Mouse (Mus musculus) embryonic facial prominence, embryonic 15.5 days (tissue): Measurements from ENCODE around the gene Sco2. TPM values are rescaled to one million over a fixed set of nuclear protein-coding genes. Genes with fewer than 3 reads are reported as not detected.

Experiments
- ATAC-seq: fragments of 200-750 bp; cut with Nextera tagmentation; 2 replicates; pipeline ENCODE4 v1.8.0; 2017; ENCODE audit warnings: low read depth, moderate TSS enrichment; ENCODE audit not compliant: insufficient number of reproducible peaks, low FRiP score, low TSS enrichment
- H3K27ac ChIP-seq: fragments of 300-500 bp; sonication (generic); replicated peaks from 2 replicates; pipeline ENCODE4 v1.5.1; 2015; ENCODE audit warnings: mild to moderate bottlenecking, inconsistent platforms
- H3K27me3 ChIP-seq: fragments of 300-500 bp; sonication (generic); 2 replicates; pipeline ENCODE4 v1.6.1; 2015; ENCODE audit warnings: inconsistent platforms
- H3K36me3 ChIP-seq: fragments of 300-500 bp; sonication (generic); 2 replicates; pipeline ENCODE4 v1.6.1; 2015; ENCODE audit warnings: mild to moderate bottlenecking, inconsistent platforms
- H3K4me1 ChIP-seq: fragments of 300-500 bp; sonication (generic); 2 replicates; pipeline ENCODE4 v1.6.1; 2015; ENCODE audit warnings: inconsistent platforms
- H3K4me2 ChIP-seq: fragments of 300-500 bp; sonication (generic); replicated peaks from 2 replicates; pipeline ENCODE4 v1.6.1; 2015; ENCODE audit warnings: mild to moderate bottlenecking, inconsistent platforms
- H3K4me3 ChIP-seq: fragments of 300-500 bp; sonication (generic); replicated peaks from 2 replicates; pipeline ENCODE4 v1.5.1; 2015; ENCODE audit warnings: mild to moderate bottlenecking, inconsistent platforms
- H3K9ac ChIP-seq: fragments of 300-500 bp; sonication (generic); 2 replicates; pipeline ENCODE4 v1.6.1; 2015; ENCODE audit warnings: inconsistent platforms
- H3K9me3 ChIP-seq: fragments of 300-500 bp; sonication (generic); replicated peaks from 2 replicates; pipeline ENCODE4 v1.6.1; 2016; ENCODE audit warnings: inconsistent platforms
- WGBS: fragments of 180-500 bp; shearing (Covaris S2); methylation state at CpG from one replicate; pipeline ENCODE4 v1.1.7; 2015; 5-methylcytosine and 5-hydroxymethylcytosine counted together
- polyA plus RNA-seq: library from polyadenylated mRNA; unstranded; fragments of >200 nt; fragmentation: Nextera tagmentation; extraction: Ambion mirVana; gene quantifications from 2 replicates; pipeline ENCODE4 v1.2.1, GENCODE M21; 2015

Sco2 gene
- polyA plus RNA-seq, result 4.9 and 6.9 TPM in 2 replicates

DNA sequence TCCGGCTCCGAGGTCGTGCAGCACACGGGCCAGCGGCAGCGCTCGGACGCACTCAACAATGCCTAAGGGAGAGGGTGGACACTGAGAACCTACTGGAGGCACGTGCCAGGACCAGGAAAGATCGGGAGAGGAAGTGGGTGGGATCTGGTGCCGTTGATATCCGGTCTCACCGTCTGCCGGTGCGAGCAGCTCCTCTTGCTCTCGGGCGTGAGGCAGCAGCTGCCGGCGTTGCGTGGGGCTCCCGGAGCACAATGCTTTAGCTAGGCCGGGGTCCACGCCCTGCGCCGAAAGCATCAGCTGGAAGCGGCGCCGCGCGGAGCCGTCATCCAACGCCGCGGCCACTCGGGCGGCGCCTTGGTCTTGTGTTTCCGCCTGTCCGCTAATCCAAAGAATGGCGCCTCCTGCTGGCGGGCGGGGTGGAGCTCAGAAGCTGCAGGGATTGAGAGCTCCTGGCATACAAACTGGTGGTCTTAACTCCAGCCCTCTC lies at the start of gene Sco2:
TSS of gene Sco2 (minus strand) at position 85 of the 487 bp plus-strand sequence.
- Histone ChIP-seq H3K4me2 (peak within 1 kb of the TSS; percentile 95), H3K27me3 (peaks cover 31% of the 10 kb centered on the region), H3K4me3 (peak within 1 kb of the TSS; percentile 80), H3K9me3 (no peaks in the 10 kb centered on the region), H3K4me1 (peaks cover 34% of the 10 kb centered on the region), H3K9ac (peak within 1 kb of the TSS; percentile 65), H3K36me3 (peaks cover 38% of the 10 kb centered on the region), H3K27ac (peak within 1 kb of the TSS; percentile 94)
- peak; percentile 72 for ATAC-seq
- 0% methylated on average over 41 of the region's 42 CpGs for WGBS

DNA sequence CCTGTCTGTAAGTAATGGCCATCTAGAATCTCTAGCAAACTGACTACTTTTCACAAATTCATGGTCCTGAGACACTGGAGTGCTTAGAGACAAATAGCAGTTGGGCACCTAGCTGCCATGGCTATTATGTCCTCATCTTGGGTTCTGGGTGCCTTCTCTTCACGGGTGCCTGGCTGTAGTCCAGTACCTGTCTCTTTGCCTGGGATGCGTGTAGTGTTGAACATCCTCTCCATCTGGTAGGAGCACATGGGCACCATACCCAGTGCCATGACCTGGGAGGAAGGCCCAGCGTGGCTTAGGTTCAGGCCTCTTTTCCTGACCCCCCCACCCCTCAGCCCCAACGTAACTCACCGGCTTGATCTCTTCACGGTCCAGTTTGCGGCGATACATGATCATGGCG lies 48.3 kb upstream of the Sco2 start:
- Histone ChIP-seq H3K4me1 (0 out of 2 replicates have a peak, but pooled peaks cover 5% of the 10 kb centered on the region), H3K4me3 (no peak overlapping the region), H3K9me3 (no peaks in the 10 kb centered on the region), H3K27ac (no peak overlapping the region), H3K4me2 (no peak overlapping the region), H3K27me3 (no peaks in the 10 kb centered on the region), H3K36me3 (peaks cover 18% of the 10 kb centered on the region; the same call in 1 of the 2 replicates), H3K9ac (no peak overlapping the region)
- ATAC-seq, result no peak
- 92% methylated on average over 9 of the region's 9 CpGs for WGBS

DNA sequence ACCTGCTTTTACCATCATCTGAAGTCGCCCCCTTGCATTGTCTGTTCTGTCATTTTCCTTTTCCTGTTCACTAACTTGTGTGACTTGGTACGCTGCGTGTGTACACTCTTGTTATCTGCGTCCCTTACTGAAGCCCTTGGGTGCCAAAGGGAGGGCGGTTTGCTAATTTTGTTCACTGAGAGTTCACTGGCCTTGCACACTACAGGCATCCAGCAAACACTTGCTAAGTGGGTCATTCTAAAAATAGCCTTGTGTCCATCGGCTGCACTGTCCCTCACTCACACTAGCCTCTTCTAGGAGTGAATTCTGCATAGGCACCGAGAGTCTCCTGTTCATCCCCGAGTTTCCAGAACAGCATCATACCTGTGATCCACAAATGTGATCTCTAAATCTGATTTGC lies 41.6 kb upstream of the Sco2 start:
- WGBS, result 85% methylated on average over 8 of the region's 8 CpGs
- no peak for ATAC-seq
- H3K27ac ChIP-seq, result no peak overlapping the region
- H3K9me3 ChIP-seq, result no peaks in the 10 kb centered on the region
- no peak overlapping the region for H3K9ac ChIP-seq
- no peaks in the 10 kb centered on the region for H3K4me1 ChIP-seq
- no peak overlapping the region for H3K4me2 ChIP-seq
- H3K36me3 ChIP-seq, result 0 out of 2 replicates have a peak, but pooled peaks cover 4% of the 10 kb centered on the region
- no peak overlapping the region for H3K4me3 ChIP-seq
- no peaks in the 10 kb centered on the region for H3K27me3 ChIP-seq

DNA sequence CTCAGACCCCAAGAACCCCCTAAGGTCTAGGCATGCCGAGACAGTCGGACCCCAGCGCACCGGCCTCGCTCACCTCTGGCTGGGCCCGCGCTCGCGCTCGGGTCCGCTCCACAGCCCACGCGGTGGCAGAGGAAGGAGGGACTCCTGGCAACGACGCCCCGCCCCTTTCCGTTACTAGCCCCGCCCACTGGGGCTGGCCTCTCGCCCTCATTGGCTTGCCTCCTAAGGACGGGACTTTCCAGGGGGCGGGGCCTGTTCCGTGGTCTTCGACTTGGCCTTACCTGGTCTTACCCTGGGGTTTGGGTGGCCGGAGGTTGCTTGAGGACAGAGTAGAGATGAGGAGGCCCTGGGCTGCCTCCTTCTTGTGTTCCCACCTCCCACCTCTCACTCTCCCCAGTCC lies 36.5 kb upstream of the Sco2 start, which contains the start of gene Syce3:
TSS of gene Syce3 (minus strand) at position 386 of the 400 bp plus-strand sequence.
- ATAC-seq, result no peak
- H3K27ac ChIP-seq, result no peak within 1 kb of the TSS
- no peaks in the 10 kb centered on the region for H3K36me3 ChIP-seq
- WGBS, result 82% methylated on average over 22 of the region's 24 CpGs
- no peak within 1 kb of the TSS for H3K9ac ChIP-seq
- H3K4me2 ChIP-seq, result no peak within 1 kb of the TSS
- peaks cover 3% of the 10 kb centered on the region; the same call in 1 of the 2 replicates for H3K9me3 ChIP-seq
- H3K27me3 ChIP-seq, result no peaks in the 10 kb centered on the region
- no peaks in the 10 kb centered on the region for H3K4me1 ChIP-seq
- H3K4me3 ChIP-seq, result no peak within 1 kb of the TSS

DNA sequence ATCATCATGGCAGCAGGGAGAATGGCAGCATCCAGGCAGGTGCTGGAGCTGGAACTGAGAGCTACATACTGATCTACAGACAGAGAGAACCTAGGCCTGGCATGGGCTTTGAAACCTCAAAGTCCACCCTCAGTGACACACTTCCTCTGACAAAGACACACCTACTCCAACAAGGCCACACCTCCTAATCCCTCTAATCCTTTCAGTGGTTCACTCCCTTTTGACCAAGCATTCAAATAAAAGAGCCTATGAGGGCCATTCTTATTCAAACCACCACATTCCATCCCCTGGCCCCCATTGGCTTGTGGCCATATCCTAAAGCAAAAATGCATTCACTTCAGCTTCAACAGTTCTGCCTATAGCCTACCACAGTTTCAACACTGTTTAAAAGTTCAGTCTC lies 33.0 kb upstream of the Sco2 start:
- Histone ChIP-seq H3K4me3 (no peak overlapping the region), H3K9ac (no peak overlapping the region), H3K4me2 (no peak overlapping the region), H3K36me3 (no peaks in the 10 kb centered on the region), H3K27me3 (no peaks in the 10 kb centered on the region), H3K9me3 (peaks cover 3% of the 10 kb centered on the region; the same call in 1 of the 2 replicates), H3K4me1 (no peaks in the 10 kb centered on the region), H3K27ac (no peak overlapping the region)
- no peak for ATAC-seq

DNA sequence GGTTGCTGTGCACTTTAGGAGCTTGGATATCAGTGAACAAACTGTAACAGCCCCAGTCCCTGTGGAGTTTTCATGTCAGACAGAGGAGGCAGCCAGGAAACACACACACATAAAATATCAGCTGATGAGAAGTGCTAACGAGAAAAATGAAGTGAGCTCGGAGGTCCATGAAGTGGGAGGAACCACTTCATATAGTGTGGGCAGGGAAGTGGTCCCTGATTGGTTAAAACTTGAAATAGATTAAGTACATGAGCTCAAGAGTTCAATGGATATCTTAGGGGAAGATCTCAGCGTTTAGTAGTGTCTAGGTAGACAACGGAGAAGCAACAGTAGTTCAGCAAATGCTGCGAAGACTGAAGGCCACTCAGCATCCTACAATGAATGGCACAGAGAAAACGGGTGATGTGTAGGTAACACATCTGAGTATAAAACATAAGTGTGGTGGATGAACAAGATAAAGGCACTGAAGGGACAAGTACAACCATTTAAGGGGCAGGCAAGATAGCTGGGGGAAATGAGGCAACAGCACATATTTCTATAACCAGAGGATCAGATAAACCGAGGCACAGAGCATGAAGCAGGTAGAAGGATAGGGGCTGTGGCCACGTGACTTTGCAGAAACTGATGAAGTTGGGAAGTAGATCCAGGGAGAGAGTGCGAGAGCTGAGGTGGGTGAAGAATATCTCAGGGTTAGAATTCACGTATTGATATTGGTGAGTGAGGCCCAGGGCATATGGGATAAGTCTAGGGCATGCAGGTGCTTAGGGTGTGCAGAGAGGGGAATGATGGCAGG lies 31.4 kb upstream of the Sco2 start:
- Histone ChIP-seq H3K27ac (no peak overlapping the region), H3K4me2 (no peak overlapping the region), H3K4me3 (no peak overlapping the region), H3K9me3 (peaks cover 3% of the 10 kb centered on the region; the same call in 1 of the 2 replicates), H3K27me3 (no peaks in the 10 kb centered on the region), H3K36me3 (no peaks in the 10 kb centered on the region), H3K4me1 (no peaks in the 10 kb centered on the region), H3K9ac (no peak overlapping the region)
- ATAC-seq, result no peak
- 82% methylated on average over 10 of the region's 10 CpGs for WGBS

DNA sequence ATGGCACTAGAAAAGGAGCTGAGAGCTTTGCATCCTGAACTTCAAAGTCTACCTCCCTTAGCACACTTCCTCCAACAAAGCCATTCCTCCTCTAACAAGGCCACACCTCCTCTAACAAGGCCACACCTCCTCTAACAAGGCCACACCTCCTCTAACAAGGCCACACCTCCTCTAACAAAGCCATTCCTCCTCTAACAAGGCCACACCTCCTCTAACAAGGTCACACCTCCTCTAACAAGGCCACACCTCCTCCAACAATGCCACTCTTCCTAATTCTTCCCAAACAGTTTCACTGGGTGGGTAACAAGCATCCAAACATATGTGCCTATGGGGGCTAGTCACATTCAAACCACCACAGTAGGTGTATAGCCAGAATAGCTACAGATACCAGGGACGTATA lies 28.8 kb upstream of the Sco2 start:
- no peaks in the 10 kb centered on the region for H3K27me3 ChIP-seq
- H3K9ac ChIP-seq, result no peak overlapping the region
- no peak overlapping the region for H3K4me3 ChIP-seq
- 92% methylated on average over 1 of the region's 1 CpGs for WGBS
- H3K27ac ChIP-seq, result no peak overlapping the region
- no peaks in the 10 kb centered on the region for H3K4me1 ChIP-seq
- H3K9me3 ChIP-seq, result no peaks in the 10 kb centered on the region
- no peak overlapping the region for H3K4me2 ChIP-seq
- ATAC-seq, result no peak
- H3K36me3 ChIP-seq, result no peaks in the 10 kb centered on the region

DNA sequence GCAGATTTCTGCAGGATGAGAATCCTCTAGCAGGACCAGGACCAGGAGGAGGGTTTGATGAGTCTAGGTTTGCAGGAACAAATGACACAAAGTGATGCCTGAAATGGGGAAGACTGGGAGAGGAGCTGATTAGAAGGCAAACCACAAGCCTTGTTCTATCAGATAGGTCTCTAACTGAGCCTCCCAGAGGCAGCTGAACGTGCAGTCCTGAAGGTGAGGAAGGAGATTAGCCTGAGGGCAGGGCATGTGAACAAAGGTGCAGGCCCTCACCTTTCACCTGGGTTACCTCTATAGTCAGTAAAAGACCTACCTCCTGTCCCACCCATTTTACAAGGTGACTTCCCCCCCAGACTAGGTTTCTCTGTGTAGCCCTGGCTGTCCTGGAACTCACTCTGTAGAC lies 26.1 kb upstream of the Sco2 start:
- 25% methylated on average over 1 of the region's 1 CpGs for WGBS

DNA sequence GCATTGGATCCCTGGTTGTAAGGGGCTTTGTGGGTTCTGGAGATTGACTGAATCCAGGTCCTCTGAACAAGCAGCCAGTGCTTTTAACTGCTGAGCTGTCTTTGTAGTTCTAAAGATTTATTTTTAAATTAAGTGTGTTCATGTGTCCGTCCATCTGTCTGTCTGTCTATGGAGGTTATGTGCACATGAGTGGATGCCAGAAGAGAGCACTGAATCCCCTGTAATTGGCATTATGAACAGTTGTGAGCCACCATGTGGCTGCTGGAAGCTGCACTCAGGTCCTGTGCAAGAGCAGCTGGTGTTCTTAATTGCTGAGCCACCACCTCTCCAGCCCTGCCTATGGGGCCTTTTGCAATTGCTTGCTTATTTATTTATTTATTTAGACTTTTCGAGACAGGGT lies 24.5 kb upstream of the Sco2 start:
- Histone ChIP-seq H3K4me1 (no peaks in the 10 kb centered on the region), H3K9me3 (no peaks in the 10 kb centered on the region), H3K4me3 (no peak overlapping the region), H3K27ac (no peak overlapping the region), H3K4me2 (no peak overlapping the region), H3K36me3 (no peaks in the 10 kb centered on the region), H3K27me3 (no peaks in the 10 kb centered on the region), H3K9ac (no peak overlapping the region)
- ATAC-seq, result no peak
- 84% methylated on average over 2 of the region's 2 CpGs for WGBS

More for the DNA sequence above, 26.1 kb upstream of the Sco2 start:
- H3K4me1 ChIP-seq, result no peaks in the 10 kb centered on the region
- H3K36me3 ChIP-seq, result no peaks in the 10 kb centered on the region
- H3K27ac ChIP-seq, result no peak overlapping the region
- H3K9me3 ChIP-seq, result no peaks in the 10 kb centered on the region
- ATAC-seq, result no peak
- H3K27me3 ChIP-seq, result no peaks in the 10 kb centered on the region
- H3K4me2 ChIP-seq, result no peak overlapping the region
- H3K4me3 ChIP-seq, result no peak overlapping the region
- H3K9ac ChIP-seq, result no peak overlapping the region

DNA sequence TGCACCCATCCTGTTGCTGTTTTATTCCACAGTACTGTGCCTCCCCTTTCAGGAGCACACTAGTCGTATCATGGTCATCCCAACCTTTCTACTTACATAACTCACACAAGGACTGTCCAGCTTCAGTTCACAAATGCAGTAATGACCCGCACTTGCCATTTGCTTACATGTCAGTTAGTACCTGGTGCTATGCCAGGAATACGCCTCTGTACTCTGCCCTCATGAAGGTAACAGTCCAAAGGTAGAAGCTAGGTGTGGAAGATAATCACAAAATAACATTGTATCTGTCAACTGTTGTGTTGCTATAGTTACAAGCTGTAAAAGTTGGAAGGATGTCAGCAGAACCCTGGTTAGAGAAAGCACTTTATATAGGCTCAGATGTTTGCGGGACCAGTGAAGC lies 23.2 kb upstream of the Sco2 start:
- no peak overlapping the region for H3K4me2 ChIP-seq
- no peaks in the 10 kb centered on the region for H3K36me3 ChIP-seq
- no peak overlapping the region for H3K4me3 ChIP-seq
- 87% methylated on average over 4 of the region's 4 CpGs for WGBS
- no peak for ATAC-seq
- H3K9me3 ChIP-seq, result no peaks in the 10 kb centered on the region
- H3K9ac ChIP-seq, result no peak overlapping the region
- no peak overlapping the region for H3K27ac ChIP-seq
- no peaks in the 10 kb centered on the region for H3K27me3 ChIP-seq
- H3K4me1 ChIP-seq, result no peaks in the 10 kb centered on the region

DNA sequence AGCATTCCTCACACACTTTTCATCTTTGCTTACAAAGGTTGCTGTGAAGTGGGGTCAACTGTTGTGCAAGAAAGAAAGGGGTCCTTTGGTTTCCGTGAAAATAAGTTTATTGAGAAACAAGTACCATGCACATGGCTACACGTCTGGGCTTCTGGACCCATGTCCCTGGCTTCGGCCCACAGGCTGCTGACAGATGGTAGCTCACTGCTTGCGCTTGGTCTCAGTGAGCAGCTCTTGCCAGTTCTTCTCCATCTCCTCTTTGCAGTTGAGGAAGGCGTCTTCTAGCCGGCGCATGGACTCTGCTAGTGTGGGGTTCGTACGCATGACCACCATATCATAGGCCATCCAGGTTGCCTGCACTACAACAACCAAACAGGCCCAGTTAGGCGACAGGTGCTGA lies 16.4 kb upstream of the Sco2 start:
- no peak for ATAC-seq
- no peak overlapping the region for H3K9ac ChIP-seq

More for the DNA sequence above, 16.4 kb upstream of the Sco2 start:
- Histone ChIP-seq H3K4me1 (no peaks in the 10 kb centered on the region), H3K4me2 (no peak overlapping the region), H3K4me3 (no peak overlapping the region), H3K9me3 (no peaks in the 10 kb centered on the region), H3K27me3 (no peaks in the 10 kb centered on the region), H3K27ac (no peak overlapping the region), H3K36me3 (no peaks in the 10 kb centered on the region)
- WGBS, result 93% methylated on average over 10 of the region's 10 CpGs
